In genomic region chr13:23299999-23300341, GRCm38 (mm10) we compare ENCODE assay signal across 8 mouse cellular contexts. TPM values are rescaled to one million over a fixed set of nuclear protein-coding genes. Genes with fewer than 3 reads are reported as not detected.
DNase-seq lines count a peak whose midpoint lies in the region; ATAC-seq lines count a peak whose summit lies in the region.

No protein-coding gene starts in this region.

- no peaks in the 10 kb centered on the region for H3K36me3 ChIP-seq in midbrain, embryonic 11.5 days (ENCODE audit: control insufficient read depth, insufficient read depth, low read length)

- peak overlapping the region; percentile 57 for H3K9ac ChIP-seq in midbrain, embryonic 11.5 days (ENCODE audit: low read length)

- H3K27me3 ChIP-seq in midbrain, embryonic 11.5 days (ENCODE audit: control insufficient read depth, insufficient read depth, low read length), result no peaks in the 10 kb centered on the region

- H3K4me2 ChIP-seq in midbrain, embryonic 11.5 days, result peak overlapping the region; percentile 57

- no peaks in the 10 kb centered on the region for H3K9me3 ChIP-seq in midbrain, embryonic 11.5 days (ENCODE audit: control insufficient read depth, low read length)

- H3K4me1 ChIP-seq in midbrain, embryonic 11.5 days (ENCODE audit: control insufficient read depth, insufficient read depth, low read length), result no peaks in the 10 kb centered on the region; the same call in 1 of the 2 replicates

- peak overlapping the region; percentile 50 for H3K4me3 ChIP-seq in midbrain, embryonic 11.5 days (ENCODE audit: low read depth, low read length)

- no peak for ATAC-seq in cerebellum, adult (ENCODE audit: insufficient number of reproducible peaks, low FRiP score, low TSS enrichment)
- peak; percentile 68; the same call in 1 of the 2 replicates for ATAC-seq in midbrain, embryonic 11.5 days (ENCODE audit: low FRiP score)

- peak; percentile 56 to 61 for DNase-seq in cerebellum, postnatal 10 days
- DNase-seq in 416B (ENCODE audit: low read depth), result peak; percentile 48
- DNase-seq in c-Kit-positive CD71-negative TER-119-negative erythroid progenitor cells, embryonic 14.5 days (ENCODE audit: low read depth), result peak; percentile 71
- DNase-seq in frontal cortex, postnatal 36 days (ENCODE audit: low spot score in 2 of 2), result peak; percentile 86 to 88
- DNase-seq in left cerebral cortex, postnatal 14 days (ENCODE audit: low spot score in 2 of 2), result peak; percentile 65 to 90
- peak; percentile 99 for DNase-seq in midbrain, embryonic 11.5 days (ENCODE audit: low spot score, missing footprints)
- peak; percentile 89 for DNase-seq in yolk sac, embryonic 10.5 days (ENCODE audit: low spot score)

- H3K27ac ChIP-seq in midbrain, embryonic 11.5 days (ENCODE audit: low read depth, low read length), result no peak overlapping the region

- under 1% methylated on average over 13 of the region's 13 CpGs for WGBS in midbrain, embryonic 11.5 days

- intact Hi-C loops in left cerebral cortex, postnatal 14 days (cut with DNase I), result loop anchor here (2.0 kb wide), 1 partner anchor 101 kb away; no protein-coding TSS in a partner anchor

RNA-seq across cellular contexts. Expression of gene Vmn1r223, which starts 53.0 kb away (rescaled TPM):
- total RNA-seq in left cerebral cortex, postnatal 14 days (2021), result not detected
- not detected in 2 replicates for polyA plus RNA-seq in midbrain, embryonic 11.5 days (2014; fragmentation: Nextera tagmentation; extraction: Ambion mirVana)

Comparison
In these comparisons a context has a peak if more than half of its experiments do, and no peak if none do; other contexts are left out.
1. DNase-seq: peak in every context shown above with its lines; median percentile 99 in midbrain, embryonic 11.5 days; 89 in yolk sac, embryonic 10.5 days; 87 in frontal cortex, postnatal 36 days; 78 in left cerebral cortex, postnatal 14 days; 71 in c-Kit-positive CD71-negative TER-119-negative erythroid progenitor cells, embryonic 14.5 days; 58 in cerebellum, postnatal 10 days; 48 in 416B.